Mouse (Mus musculus): ENCODE measurements at regions not wholly inside any gene's neighbourhood (a gene's known extent, or its start where the extent isn't known, plus 50 kb on each side); places are given as distances from the start of the nearest gene placed in this dataset.

- TF ChIP-seq CTCF (IDR thresholded peaks at IDR 0.05; ENCODE audit: insufficient read depth, low read depth, low read length) = no peak
- no peak for TF ChIP-seq POLR2A (IDR thresholded peaks at IDR 0.05; ENCODE audit: insufficient read depth, low read depth, low read length)
Observed at GRCm38 (mm10) chr3:80006263-80006662, 121.9 kb downstream of the Fam198b start.

All from olfactory bulb, adult 2 months (tissue).